Mouse (Mus musculus): ENCODE data around the gene Snx7. TPM values are rescaled to one million over a fixed set of nuclear protein-coding genes. Genes with fewer than 3 reads are reported as not detected.

The Snx7 gene
- total RNA-seq, 2 experiments from 2014 or later = 23.4 to 24.0 TPM

GRCm38 (mm10) chr3:117826486-117827200 is 42.1 kb downstream of the Snx7 start:
- peak; percentile 20 to 28 for DNase-seq (ENCODE audit: low spot score in 2 of 2)

GRCm38 (mm10) chr3:117823218-117823617 is 45.5 kb downstream of the Snx7 start:
- peak in 1 of 2 experiments; percentile 8 for DNase-seq (ENCODE audit: low spot score in 2 of 2)

GRCm38 (mm10) chr3:117817635-117818034 is 51.1 kb downstream of the Snx7 start:
- DNase-seq (ENCODE audit: low spot score in 2 of 2) = no peak

- no peak for DNase-seq (ENCODE audit: low spot score in 2 of 2)
Observed at GRCm38 (mm10) chr3:117814218-117814617, 54.5 kb downstream of the Snx7 start.

- no peak for DNase-seq (ENCODE audit: low spot score in 2 of 2)
Observed at GRCm38 (mm10) chr3:117812135-117812534, 56.6 kb downstream of the Snx7 start.

GRCm38 (mm10) chr3:117805782-117806181 is 63.0 kb downstream of the Snx7 start:
- DNase-seq (ENCODE audit: low spot score in 2 of 2) = no peak

- DNase-seq (ENCODE audit: low spot score in 2 of 2) = no peak
Observed at GRCm38 (mm10) chr3:117794501-117794900, 74.2 kb downstream of the Snx7 start.

GRCm38 (mm10) chr3:117791951-117792350 is 76.8 kb downstream of the Snx7 start:
- no peak for DNase-seq (ENCODE audit: low spot score in 2 of 2)

GRCm38 (mm10) chr3:117791273-117791672 is 77.5 kb downstream of the Snx7 start:
- DNase-seq (ENCODE audit: low spot score in 2 of 2) = no peak

GRCm38 (mm10) chr3:117788800-117789693 is 79.7 kb downstream of the Snx7 start:
- peak; percentile 57 to 85 for DNase-seq (ENCODE audit: low spot score in 2 of 2)

- DNase-seq (ENCODE audit: low spot score in 2 of 2) = no peak
Observed at GRCm38 (mm10) chr3:117787247-117787646, 81.5 kb downstream of the Snx7 start.

GRCm38 (mm10) chr3:117752151-117752757 is 116.5 kb downstream of the Snx7 start:
- peak in 1 of 2 experiments; percentile 13 for DNase-seq (ENCODE audit: low spot score in 2 of 2)

GRCm38 (mm10) chr3:117751665-117752064 is 117.1 kb downstream of the Snx7 start:
- no peak for DNase-seq (ENCODE audit: low spot score in 2 of 2)

- DNase-seq (ENCODE audit: low spot score in 2 of 2) = no peak
Observed at GRCm38 (mm10) chr3:117749256-117749655, 119.5 kb downstream of the Snx7 start.

GRCm38 (mm10) chr3:117739760-117740159 is 129.0 kb downstream of the Snx7 start:
- no peak for DNase-seq (ENCODE audit: low spot score in 2 of 2)

- no peak for DNase-seq (ENCODE audit: low spot score in 2 of 2)
Observed at GRCm38 (mm10) chr3:117732661-117733060, 136.1 kb downstream of the Snx7 start.

Small RNA genes lying within 50 kb of the gene (microRNA-seq; reads per million reads assigned to microRNA genes)
- 0 reads per million in 2 experiments for gene Gm24811
